11 mouse cellular contexts compared by ENCODE assay signal in genomic region chr19:4624006-4624405, GRCm38 (mm10). TPM values are rescaled to one million over a fixed set of nuclear protein-coding genes. Genes with fewer than 3 reads are reported as not detected.
DNase-seq lines count a peak whose midpoint lies in the region; ATAC-seq and TF ChIP-seq lines count a peak whose summit lies in the region.
"Had no signal": no experiment of that assay in that cellular context is flagged by ENCODE, and none has a peak within 500 bp of the region (broad histone marks: within the 10 kb centered on the region; RNA-seq: fewer than 3 reads in every experiment).

No protein-coding gene starts in this region.

- no peak overlapping the region for H3K4me2 ChIP-seq in hindbrain, embryonic 11.5 days (replicated peaks; ENCODE audit: low read depth, low read length)
- peak overlapping the region; percentile 95; the same call in 1 of the 2 replicates for H3K4me2 ChIP-seq in midbrain, embryonic 12.5 days (replicated peaks)
- H3K4me2 ChIP-seq in midbrain, embryonic 14.5 days (ENCODE audit: low read length), result no peak overlapping the region
- H3K4me2 ChIP-seq in midbrain, postnatal 0 days (ENCODE audit: low read depth, low read length, poor library complexity, severe bottlenecking), result peak overlapping the region; percentile 84; the same call in 1 of the 2 replicates

- no peaks in the 10 kb centered on the region for H3K27me3 ChIP-seq in hindbrain, embryonic 10.5 days (ENCODE audit: insufficient read depth, poor library complexity, severe bottlenecking)
- no peaks in the 10 kb centered on the region for H3K27me3 ChIP-seq in hindbrain, embryonic 11.5 days (ENCODE audit: control insufficient read depth, insufficient read depth, low read length)
- H3K27me3 ChIP-seq in midbrain, embryonic 12.5 days, result no peaks in the 10 kb centered on the region
- no peaks in the 10 kb centered on the region for H3K27me3 ChIP-seq in midbrain, embryonic 14.5 days (ENCODE audit: control insufficient read depth, insufficient read depth, low read length)
- no peaks in the 10 kb centered on the region for H3K27me3 ChIP-seq in midbrain, postnatal 0 days (ENCODE audit: insufficient read depth, low read length)

- H3K27ac ChIP-seq in hindbrain, embryonic 10.5 days, result no peak overlapping the region
- H3K27ac ChIP-seq in hindbrain, embryonic 11.5 days (ENCODE audit: low read depth, low read length), result no peak overlapping the region
- H3K27ac ChIP-seq in midbrain, embryonic 12.5 days (replicated peaks), result no peak overlapping the region
- no peak overlapping the region for H3K27ac ChIP-seq in midbrain, embryonic 14.5 days (replicated peaks; ENCODE audit: low read depth, low read length)
- H3K27ac ChIP-seq in midbrain, postnatal 0 days (ENCODE audit: low read depth, low read length), result no peak overlapping the region
- H3K27ac ChIP-seq: stomach, postnatal 0 days had no signal

- WGBS in hindbrain, embryonic 10.5 days, result 95% methylated on average over 12 of the region's 12 CpGs
- WGBS in hindbrain, embryonic 11.5 days, result 95% methylated on average over 12 of the region's 12 CpGs
- WGBS in midbrain, embryonic 12.5 days, result 94% methylated on average over 12 of the region's 12 CpGs
- 96% methylated on average over 12 of the region's 12 CpGs for WGBS in midbrain, embryonic 14.5 days
- WGBS in midbrain, postnatal 0 days, result 94% methylated on average over 12 of the region's 12 CpGs

- no peaks in the 10 kb centered on the region for H3K9me3 ChIP-seq in hindbrain, embryonic 10.5 days
- H3K9me3 ChIP-seq in hindbrain, embryonic 11.5 days (ENCODE audit: control insufficient read depth, low read length), result no peaks in the 10 kb centered on the region
- H3K9me3 ChIP-seq in midbrain, embryonic 12.5 days, result no peaks in the 10 kb centered on the region
- no peaks in the 10 kb centered on the region for H3K9me3 ChIP-seq in midbrain, embryonic 14.5 days (ENCODE audit: control insufficient read depth, low read length)
- no peaks in the 10 kb centered on the region for H3K9me3 ChIP-seq in midbrain, postnatal 0 days (ENCODE audit: low read length)

- peaks cover 51% of the 10 kb centered on the region for H3K4me1 ChIP-seq in hindbrain, embryonic 10.5 days (replicated peaks)
- peaks cover 10% of the 10 kb centered on the region; the same call in 1 of the 2 replicates for H3K4me1 ChIP-seq in hindbrain, embryonic 11.5 days (replicated peaks; ENCODE audit: control insufficient read depth, insufficient read depth, low read length)
- H3K4me1 ChIP-seq in midbrain, embryonic 12.5 days, result peaks cover 37% of the 10 kb centered on the region
- H3K4me1 ChIP-seq in midbrain, embryonic 14.5 days (ENCODE audit: control insufficient read depth, insufficient read depth, low read length), result peaks cover 13% of the 10 kb centered on the region
- peaks cover 5% of the 10 kb centered on the region; the same call in 1 of the 2 replicates for H3K4me1 ChIP-seq in midbrain, postnatal 0 days (ENCODE audit: insufficient read depth, low read length)

- peak overlapping the region; percentile 84; the same call in 1 of the 2 replicates for H3K4me3 ChIP-seq in hindbrain, embryonic 10.5 days
- H3K4me3 ChIP-seq in hindbrain, embryonic 11.5 days (ENCODE audit: low read depth, low read length), result no peak overlapping the region
- no peak overlapping the region for H3K4me3 ChIP-seq in midbrain, embryonic 12.5 days
- no peak overlapping the region for H3K4me3 ChIP-seq in midbrain, embryonic 14.5 days (replicated peaks; ENCODE audit: low read depth, low read length)
- no peak overlapping the region for H3K4me3 ChIP-seq in midbrain, postnatal 0 days (ENCODE audit: low read depth, low read length)

- no peak overlapping the region for H3K9ac ChIP-seq in hindbrain, embryonic 11.5 days (ENCODE audit: low read depth, low read length)
- H3K9ac ChIP-seq in midbrain, embryonic 12.5 days (replicated peaks), result no peak overlapping the region
- H3K9ac ChIP-seq in midbrain, embryonic 14.5 days (replicated peaks; ENCODE audit: low read length), result no peak overlapping the region
- H3K9ac ChIP-seq in midbrain, postnatal 0 days (replicated peaks; ENCODE audit: low read length, poor library complexity, severe bottlenecking), result no peak overlapping the region

- no peak for TF ChIP-seq CTCF in midbrain, postnatal 0 days (IDR thresholded peaks at IDR 0.05)

- peak; percentile 17 for DNase-seq in adrenal gland, adult 2 months
- DNase-seq in adrenal gland, postnatal 10 days, result no peak
- DNase-seq in hindbrain, embryonic 10.5 days (ENCODE audit: low spot score), result no peak
- DNase-seq in hindbrain, embryonic 11.5 days (ENCODE audit: low spot score), result no peak
- no peak for DNase-seq in midbrain, embryonic 14.5 days
- DNase-seq in midbrain, postnatal 0 days (ENCODE audit: low spot score), result no peak
- DNase-seq in B cell, adult 2 months, result no peak
- DNase-seq: left cerebral cortex, postnatal 4 days had no signal

- H3K36me3 ChIP-seq in hindbrain, embryonic 10.5 days, result peaks cover 41% of the 10 kb centered on the region
- H3K36me3 ChIP-seq in hindbrain, embryonic 11.5 days (ENCODE audit: control insufficient read depth, insufficient read depth, low read length), result no peaks in the 10 kb centered on the region
- peaks cover 26% of the 10 kb centered on the region for H3K36me3 ChIP-seq in midbrain, embryonic 12.5 days
- H3K36me3 ChIP-seq in midbrain, embryonic 14.5 days (ENCODE audit: control insufficient read depth, insufficient read depth, low read length), result peaks cover 38% of the 10 kb centered on the region
- peaks cover 25% of the 10 kb centered on the region for H3K36me3 ChIP-seq in midbrain, postnatal 0 days (ENCODE audit: insufficient read depth, low read length)

- ATAC-seq in hindbrain, embryonic 11.5 days (ENCODE audit: low FRiP score), result no peak
- no peak for ATAC-seq in midbrain, embryonic 12.5 days (ENCODE audit: low FRiP score, low read depth)
- no peak for ATAC-seq in midbrain, embryonic 14.5 days (ENCODE audit: low FRiP score, low TSS enrichment)
- no peak for ATAC-seq in midbrain, postnatal 0 days (ENCODE audit: low FRiP score)

RNA-seq across cellular contexts. Expression of gene Rce1, which starts 1.4 kb away (rescaled TPM):
- 10 to 100 TPM; 34.8 to 44.2 TPM for total RNA-seq in adrenal gland, adult 2 months (2021)
- 125 and 141 TPM in 2 replicates for polyA plus RNA-seq in adrenal gland, adult 2 months (2012; rRNA removed)
- total RNA-seq in adrenal gland, postnatal 10 days (2021), result 10 to 100 TPM; 23.7 to 30.9 TPM
- polyA plus RNA-seq in hindbrain, embryonic 10.5 days (2016; fragmentation: Nextera tagmentation; extraction: Ambion mirVana), result 80.0 and 81.4 TPM in 2 replicates
- 59.8 and 64.4 TPM in 2 replicates for polyA plus RNA-seq in hindbrain, embryonic 11.5 days (2014; fragmentation: Nextera tagmentation; extraction: Ambion mirVana)
- 57.2 and 59.8 TPM in 2 replicates for polyA plus RNA-seq in midbrain, embryonic 12.5 days (2016; fragmentation: Nextera tagmentation; extraction: Ambion mirVana)
- 48.5 and 52.1 TPM in 2 replicates for polyA plus RNA-seq in midbrain, embryonic 14.5 days (2014; fragmentation: Nextera tagmentation; extraction: Ambion mirVana)
- total RNA-seq in midbrain, postnatal 0 days (2014; rRNA removed), result 74.9 and 85.1 TPM in 2 replicates
- 43.3 and 46.7 TPM in 2 replicates for polyA plus RNA-seq in midbrain, postnatal 0 days (2015; fragmentation: Nextera tagmentation; extraction: Ambion mirVana)

RNA-seq across cellular contexts. Expression of gene Lrfn4, which starts 8.5 kb away (rescaled TPM):
- total RNA-seq in adrenal gland, adult 2 months (2021), result 1 to 10 TPM; 3.3 to 6.7 TPM
- 17.1 and 22.1 TPM in 2 replicates for polyA plus RNA-seq in adrenal gland, adult 2 months (2012; rRNA removed)
- total RNA-seq in adrenal gland, postnatal 10 days (2021), result 10 to 100 TPM in 1 of 2 experiments, 1 to 10 TPM in 1; 7.3 to 10.2 TPM
- polyA plus RNA-seq in hindbrain, embryonic 10.5 days (2016; fragmentation: Nextera tagmentation; extraction: Ambion mirVana), result 5.9 and 8.2 TPM in 2 replicates
- 7.7 and 9.0 TPM in 2 replicates for polyA plus RNA-seq in hindbrain, embryonic 11.5 days (2014; fragmentation: Nextera tagmentation; extraction: Ambion mirVana)
- polyA plus RNA-seq in midbrain, embryonic 12.5 days (2016; fragmentation: Nextera tagmentation; extraction: Ambion mirVana), result 13.6 and 16.1 TPM in 2 replicates
- 14.1 and 18.8 TPM in 2 replicates for polyA plus RNA-seq in midbrain, embryonic 14.5 days (2014; fragmentation: Nextera tagmentation; extraction: Ambion mirVana)
- total RNA-seq in midbrain, postnatal 0 days (2014; rRNA removed), result 164 TPM in 2 replicates
- 15.4 and 17.1 TPM in 2 replicates for polyA plus RNA-seq in midbrain, postnatal 0 days (2015; fragmentation: Nextera tagmentation; extraction: Ambion mirVana)
- total RNA-seq: neutrophil, adult 5-6 weeks had no signal

Comparison
In these comparisons a context has a peak if more than half of its experiments do, and no peak if none do; other contexts are left out.
1. H3K4me2 ChIP-seq: peak in midbrain, embryonic 12.5 days (single experiment) and midbrain, postnatal 0 days (single experiment); none in hindbrain, embryonic 11.5 days (single experiment) and midbrain, embryonic 14.5 days (single experiment).